Mouse (Mus musculus): ENCODE measurements at regions not wholly inside any gene's neighbourhood (a gene's known extent, or its start where the extent isn't known, plus 50 kb on each side); places are given as distances from the start of the nearest gene placed in this dataset.

DNA sequence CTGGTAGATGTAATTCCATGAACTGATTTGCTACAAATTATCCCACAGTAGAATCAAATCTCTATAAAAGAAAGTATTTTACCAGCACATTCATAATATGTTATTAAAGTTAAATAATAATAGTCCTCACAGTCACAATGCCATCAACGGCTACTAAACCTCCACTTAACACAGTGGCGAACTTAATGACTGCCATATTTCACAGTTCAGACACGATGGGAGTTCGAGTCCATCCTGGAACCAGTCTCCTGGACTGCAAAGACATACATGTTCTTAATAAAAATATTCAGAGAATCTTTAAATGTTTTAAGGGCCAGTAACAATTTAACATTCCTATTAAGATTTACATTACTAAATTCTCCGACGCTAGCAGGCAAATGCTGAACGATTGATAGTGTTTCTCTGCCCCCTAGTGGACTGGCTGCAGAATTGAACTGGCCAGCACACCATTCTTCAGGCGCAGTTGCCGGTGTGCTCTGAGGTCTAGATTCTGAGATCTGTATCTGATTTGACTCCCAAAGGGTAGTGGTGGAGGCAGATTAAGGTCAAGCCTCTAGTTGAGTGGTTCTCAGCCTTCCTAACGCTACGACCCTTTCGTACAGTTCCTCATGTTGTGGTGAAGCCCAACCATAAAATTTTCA is 182.3 kb downstream of the Csl start:
- peak; percentile 53 for TF ChIP-seq CTCF (IDR thresholded peaks at IDR 0.05; ENCODE audit: low read depth, low read length)
- TF ChIP-seq POLR2A (IDR thresholded peaks at IDR 0.05; ENCODE audit: borderline replicate concordance, low read depth, low read length), result no peak

Measured in bone marrow macrophage, adult 2 months (primary cell).